Mouse (Mus musculus) olfactory bulb, adult 2 months (tissue): ENCODE measurements at regions not wholly inside any gene's neighbourhood (a gene's known extent, or its start where the extent isn't known, plus 50 kb on each side); places are given as distances from the start of the nearest gene placed in this dataset.

ENCODE experiments used
- CTCF ChIP-seq: fragments of 200-500 bp; IDR thresholded peaks from 2 replicates; pipeline ENCODE4 v1.5.1; 2012; ENCODE audit warnings: low read depth, mild to moderate bottlenecking, low read length, moderate library complexity; ENCODE audit not compliant: insufficient read depth
- POLR2A ChIP-seq: fragments of 200-500 bp; IDR thresholded peaks from 2 replicates; pipeline ENCODE4 v1.6.1; 2012; ENCODE audit warnings: mild to moderate bottlenecking, low read depth, low read length, moderate library complexity; ENCODE audit not compliant: insufficient read depth

GRCm38 (mm10) chr10:111880354-111880753 lies 92.1 kb upstream of the Krr1 start:
- TF ChIP-seq POLR2A (no peak), CTCF (no peak)
